Mouse (Mus musculus) spleen, adult 2 months (tissue): ENCODE results near the gene Rhpn2. TPM values are rescaled to one million over a fixed set of nuclear protein-coding genes. Genes with fewer than 3 reads are reported as not detected.

Experiments used
- DNase-seq, 2 experiments: peaks; one replicate each; pipeline versions ENCODE4 v3.0.0 to v3.0.0-alpha.2; 2012 to 2021; ENCODE audit warnings: low spot score in 2 of 2, low read depth in 1 of 2
- H3K27ac ChIP-seq: fragments of 200-500 bp; 2 replicates; pipeline ENCODE4 v1.5.1; 2012; ENCODE audit warnings: low read length, inconsistent platforms; ENCODE audit not compliant: insufficient read depth
- H3K27me3 ChIP-seq: fragments of 200-500 bp; 2 replicates; pipeline ENCODE4 v1.6.1; 2012; ENCODE audit warnings: mild to moderate bottlenecking, moderate library complexity, low read length, inconsistent platforms; ENCODE audit not compliant: control insufficient read depth, insufficient read depth
- H3K36me3 ChIP-seq: fragments of 200-500 bp; 2 replicates; pipeline ENCODE4 v1.6.1; 2012; ENCODE audit warnings: mild to moderate bottlenecking, low read length, inconsistent platforms; ENCODE audit not compliant: control insufficient read depth, insufficient read depth
- H3K4me1 ChIP-seq: fragments of 200-500 bp; 2 replicates; pipeline ENCODE4 v1.6.1; 2011; ENCODE audit warnings: inconsistent platforms; ENCODE audit not compliant: control insufficient read depth, insufficient read depth, insufficient read length
- H3K4me3 ChIP-seq: fragments of 200-500 bp; 2 replicates; pipeline ENCODE4 v1.5.1; 2011; ENCODE audit warnings: mild to moderate bottlenecking, inconsistent platforms; ENCODE audit not compliant: insufficient read depth, insufficient read length; ENCODE audit errors: extremely low read depth
- CTCF ChIP-seq: fragments of 200-500 bp; IDR thresholded peaks from 2 replicates; pipeline ENCODE4 v1.5.1; 2011; ENCODE audit warnings: mild to moderate bottlenecking, inconsistent platforms; ENCODE audit not compliant: insufficient read depth, insufficient read length, insufficient replicate concordance; ENCODE audit errors: extremely low read depth
- POLR2A ChIP-seq: fragments of 200-500 bp; IDR thresholded peaks from 2 replicates; pipeline ENCODE4 v1.6.1; 2011; ENCODE audit warnings: low read depth, low read length, inconsistent platforms
- WGBS: fragments of 180-500 bp; shearing (Covaris S2); methylation state at CpG from one replicate; pipeline ENCODE4 v1.1.7; 2018; 5-methylcytosine and 5-hydroxymethylcytosine counted together
- polyA plus RNA-seq: library from polyadenylated mRNA; depleted of rRNA; stranded (reverse); fragments of >200 nt; gene quantifications from 2 replicates; pipeline ENCODE4 v1.2.3, GENCODE M21; 2012

Gene Rhpn2
- polyA plus RNA-seq, 1 experiment = 0.48 TPM

- no peaks in the 10 kb centered on the region for H3K4me1 ChIP-seq
- DNase-seq = no peak
- H3K27me3 ChIP-seq = no peaks in the 10 kb centered on the region
- H3K4me3 ChIP-seq = no peak overlapping the region
- TF ChIP-seq POLR2A (no peak), CTCF (no peak)
- no peaks in the 10 kb centered on the region for H3K36me3 ChIP-seq
- H3K27ac ChIP-seq = no peak overlapping the region
- WGBS = 90% methylated on average over 12 of the region's 12 CpGs
These were observed 23.7 kb downstream of the Rhpn2 start for GRCm38 (mm10) chr7:35357621-35358020.

- no peak for TF ChIP-seq POLR2A
- TF ChIP-seq CTCF = no peak
- no peak for DNase-seq
- no peak overlapping the region for H3K4me3 ChIP-seq
- no peaks in the 10 kb centered on the region for H3K36me3 ChIP-seq
- no peak overlapping the region for H3K27ac ChIP-seq
- no peaks in the 10 kb centered on the region for H3K27me3 ChIP-seq
- no peaks in the 10 kb centered on the region for H3K4me1 ChIP-seq
- WGBS = 81% methylated on average over 5 of the region's 5 CpGs
These were observed 28.3 kb downstream of the Rhpn2 start for GRCm38 (mm10) chr7:35362253-35362652.

GRCm38 (mm10) chr7:35362868-35363267, 28.9 kb downstream of the Rhpn2 start:
- DNase-seq = no peak
- 88% methylated on average over 5 of the region's 5 CpGs for WGBS
- no peak overlapping the region for H3K4me3 ChIP-seq
- H3K36me3 ChIP-seq = no peaks in the 10 kb centered on the region
- H3K4me1 ChIP-seq = no peaks in the 10 kb centered on the region
- no peak for TF ChIP-seq CTCF
- H3K27me3 ChIP-seq = no peaks in the 10 kb centered on the region
- no peak overlapping the region for H3K27ac ChIP-seq

GRCm38 (mm10) chr7:35365161-35365910, 31.4 kb downstream of the Rhpn2 start:
- H3K4me3 ChIP-seq = no peak overlapping the region
- no peaks in the 10 kb centered on the region for H3K4me1 ChIP-seq
- H3K27me3 ChIP-seq = no peaks in the 10 kb centered on the region
- H3K36me3 ChIP-seq = no peaks in the 10 kb centered on the region
- H3K27ac ChIP-seq = no peak overlapping the region
- WGBS = 79% methylated on average over 12 of the region's 12 CpGs
- TF ChIP-seq CTCF (no peak), POLR2A (no peak)
- DNase-seq = no peak

GRCm38 (mm10) chr7:35371096-35371495, 37.1 kb downstream of the Rhpn2 start:
- no peak for DNase-seq
- TF ChIP-seq POLR2A (no peak), CTCF (no peak)
- no peaks in the 10 kb centered on the region for H3K4me1 ChIP-seq
- H3K36me3 ChIP-seq = no peaks in the 10 kb centered on the region
- H3K27ac ChIP-seq = no peak overlapping the region
- no peaks in the 10 kb centered on the region for H3K27me3 ChIP-seq
- 88% methylated on average over 14 of the region's 14 CpGs for WGBS
- no peak overlapping the region for H3K4me3 ChIP-seq

- TF ChIP-seq CTCF = no peak
- no peak for TF ChIP-seq POLR2A
- DNase-seq = no peak
These were observed 38.6 kb downstream of the Rhpn2 start for GRCm38 (mm10) chr7:35372483-35373017.

GRCm38 (mm10) chr7:35373146-35373989, 39.4 kb downstream of the Rhpn2 start:
- no peaks in the 10 kb centered on the region for H3K4me1 ChIP-seq
- 77% methylated on average over 16 of the region's 16 CpGs for WGBS
- H3K36me3 ChIP-seq = no peaks in the 10 kb centered on the region
- no peak for TF ChIP-seq CTCF
- no peaks in the 10 kb centered on the region for H3K27me3 ChIP-seq
- no peak overlapping the region for H3K4me3 ChIP-seq
- H3K27ac ChIP-seq = no peak overlapping the region
- no peak for DNase-seq

More at GRCm38 (mm10) chr7:35372483-35373017, 38.6 kb downstream of the Rhpn2 start:
- WGBS = 84% methylated on average over 14 of the region's 14 CpGs
- Histone ChIP-seq H3K36me3 (no peaks in the 10 kb centered on the region), H3K27ac (no peak overlapping the region), H3K4me3 (no peak overlapping the region), H3K4me1 (no peaks in the 10 kb centered on the region), H3K27me3 (no peaks in the 10 kb centered on the region)
